Mouse (Mus musculus) cerebellum, postnatal 36 days (tissue): ENCODE measurements around the gene Elmo1.

Experiments used
- DNase-seq, 2 experiments: peaks; one replicate each; pipeline ENCODE4 v3.0.0; 2021 to 2022; ENCODE audit warnings: mixed read lengths in 2 of 2

The Elmo1 gene

DNA sequence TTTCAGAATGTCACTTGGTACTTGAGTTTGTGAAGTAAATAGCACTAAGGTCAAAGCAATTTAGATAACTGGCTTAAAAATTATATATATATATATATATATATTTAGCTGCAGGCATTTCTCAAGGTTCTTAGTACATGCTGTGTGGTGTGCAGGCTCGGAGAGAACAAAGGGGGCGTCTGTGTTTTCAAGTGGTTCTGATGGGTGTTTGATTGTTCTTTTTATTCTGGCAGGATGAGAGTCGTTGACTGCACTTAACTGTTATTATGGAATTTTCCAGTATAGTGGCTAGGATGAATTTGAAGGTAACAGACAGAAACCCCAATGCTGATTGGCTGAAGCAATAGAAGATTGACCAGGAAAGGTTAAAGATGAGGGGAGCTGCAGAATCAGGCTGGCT is 33.6 kb downstream of the Elmo1 start:
- no peak for DNase-seq

- DNase-seq: no peak
Observed at GRCm38 (mm10) chr13:20124965-20125364, 34.6 kb downstream of the Elmo1 start.

- no peak for DNase-seq
Observed at GRCm38 (mm10) chr13:20125845-20126244, 35.4 kb downstream of the Elmo1 start.

DNA sequence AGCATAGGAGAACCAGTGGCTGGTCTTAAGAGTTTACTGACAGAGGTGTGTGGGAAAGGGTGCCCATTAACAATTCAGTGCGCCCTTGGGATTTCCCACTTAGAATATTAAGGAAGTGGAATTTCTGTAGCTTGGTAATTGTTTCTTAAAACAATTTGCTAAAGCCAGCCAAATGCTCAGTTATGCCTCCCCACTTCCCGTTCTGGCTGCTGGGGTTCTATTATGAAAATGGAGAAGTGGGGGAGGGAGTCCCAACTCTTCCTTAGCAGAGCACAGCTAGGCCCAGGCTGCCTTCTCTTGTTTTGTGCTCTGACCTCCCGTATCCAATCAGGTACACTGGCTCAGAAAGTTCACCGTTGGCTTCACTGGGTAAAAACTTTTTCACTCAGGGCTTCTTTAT is 37.2 kb downstream of the Elmo1 start:
- no peak for DNase-seq

DNA sequence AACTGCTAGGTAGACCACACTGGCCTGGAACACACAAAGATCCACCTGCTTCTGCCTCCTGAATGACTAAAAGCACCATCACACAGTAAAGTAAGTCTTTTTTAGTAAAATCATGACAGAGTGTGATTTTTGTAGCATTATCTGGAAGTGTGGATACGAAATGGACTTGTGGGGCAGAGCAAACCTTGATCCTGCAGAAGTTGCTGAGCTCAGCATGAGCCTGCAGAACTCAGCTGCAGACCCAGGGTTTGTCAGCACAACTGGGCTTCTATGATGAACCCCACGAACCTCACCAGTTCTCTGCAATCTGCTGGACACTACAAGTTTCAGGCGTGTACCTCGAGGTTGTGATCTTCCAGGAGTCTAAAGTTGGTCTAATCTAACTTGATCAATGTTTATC is 37.7 kb downstream of the Elmo1 start:
- no peak for DNase-seq

DNA sequence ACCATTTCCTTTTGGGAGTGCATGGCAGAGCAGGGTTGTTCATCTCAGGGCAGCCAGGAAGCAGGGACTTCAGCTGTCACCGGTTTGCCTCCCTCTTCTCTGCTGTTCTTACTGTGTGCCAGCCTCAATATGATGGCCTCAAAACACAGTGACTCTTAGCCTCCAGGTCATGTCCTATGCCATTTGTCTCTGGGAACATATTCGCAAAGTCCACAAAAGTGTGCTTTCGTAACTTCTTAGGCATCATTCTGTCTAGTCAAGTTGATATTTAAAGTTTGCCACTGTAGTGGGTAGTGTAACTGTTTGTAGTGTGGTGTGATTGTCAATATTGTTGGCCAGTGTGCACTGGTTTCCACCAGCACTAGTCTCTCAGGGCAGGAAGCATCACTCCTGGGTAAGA is 40.3 kb downstream of the Elmo1 start:
- DNase-seq: no peak

DNA sequence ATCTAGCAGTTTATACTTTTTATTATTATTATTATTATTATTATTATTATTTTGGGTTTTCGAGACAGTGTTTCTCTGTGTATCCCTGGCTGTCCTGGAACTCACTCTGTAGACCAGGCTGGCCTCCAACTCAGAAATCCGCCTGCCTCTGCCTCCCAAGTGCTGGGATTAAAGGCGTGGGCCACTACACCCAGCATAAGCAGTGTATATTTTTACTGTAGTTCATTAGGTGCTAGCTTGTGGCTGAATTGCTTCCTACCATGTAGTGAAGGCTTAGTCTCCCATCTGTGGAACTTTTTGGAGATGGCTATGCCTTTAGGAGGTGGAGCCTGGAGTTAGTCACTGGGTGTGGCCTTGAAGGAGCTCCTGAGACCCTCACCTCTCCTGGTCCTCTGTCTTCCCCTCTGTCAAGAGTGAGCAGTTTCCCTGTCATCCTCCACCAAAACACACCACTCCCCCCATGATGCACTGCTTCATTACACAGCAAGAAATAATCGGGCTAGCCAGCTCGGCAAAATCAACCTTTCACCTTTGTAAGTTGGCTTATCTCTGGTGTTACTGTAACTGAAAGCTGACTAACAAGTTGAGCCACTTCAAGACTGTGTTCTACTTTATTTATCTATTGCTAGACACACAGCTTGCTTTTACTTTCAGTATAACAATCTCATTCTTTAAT is 41.1 kb downstream of the Elmo1 start:
- DNase-seq: no peak

DNA sequence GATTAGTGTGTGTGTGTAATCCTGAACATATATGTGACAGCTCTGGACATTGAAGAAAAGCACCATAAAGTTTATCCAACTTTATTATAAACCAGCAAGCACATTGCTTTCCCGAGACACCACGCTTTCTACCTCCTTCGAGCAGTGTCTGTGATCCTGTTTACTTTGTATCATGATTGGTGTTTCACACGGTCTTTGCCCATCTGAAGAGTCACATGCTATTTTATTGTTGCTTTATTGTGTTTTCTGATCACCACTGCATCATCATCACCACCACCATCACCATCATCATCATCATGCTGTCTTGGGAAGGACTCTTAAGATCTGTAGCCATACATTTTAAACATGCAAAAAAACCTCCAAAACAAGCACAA is 41.6 kb downstream of the Elmo1 start:
- no peak for DNase-seq

DNA sequence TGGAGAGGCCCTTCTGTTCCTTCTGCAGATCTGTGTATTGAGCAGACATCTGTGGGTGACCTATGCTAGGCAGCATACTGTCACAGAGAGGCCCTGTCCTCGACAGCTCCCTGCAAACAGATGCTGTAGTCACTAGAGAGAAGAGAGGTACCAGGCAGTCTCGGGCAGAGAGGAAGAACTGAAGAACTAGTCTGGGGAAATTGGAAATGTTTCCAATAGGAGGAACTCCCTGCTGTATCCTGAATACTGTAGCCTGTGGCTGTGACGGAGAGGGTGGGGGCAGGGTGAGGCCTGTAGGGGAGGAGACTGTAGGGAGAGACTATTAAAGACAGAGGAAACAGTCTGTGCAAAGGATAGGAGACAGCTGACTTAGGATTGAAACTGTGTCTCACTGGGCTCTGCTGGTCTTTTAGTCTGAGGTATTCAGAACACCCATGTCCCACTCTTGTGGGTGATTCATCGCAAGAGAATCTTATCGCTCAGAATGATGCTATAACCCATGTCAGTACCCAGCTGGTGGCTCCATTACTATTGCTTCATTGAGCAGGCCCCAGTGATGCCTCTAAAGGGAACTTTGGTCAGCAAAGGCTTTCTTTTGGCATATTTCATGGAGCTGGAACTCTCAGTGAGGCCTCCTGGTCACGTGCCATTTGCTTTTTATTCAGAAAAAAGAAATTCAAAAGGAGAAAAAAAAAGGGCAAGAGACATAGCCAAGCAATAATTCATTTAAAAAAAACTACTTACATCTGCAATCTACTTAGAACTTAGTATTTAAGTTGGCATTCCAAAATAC is 43.4 kb downstream of the Elmo1 start:
- no peak for DNase-seq

DNA sequence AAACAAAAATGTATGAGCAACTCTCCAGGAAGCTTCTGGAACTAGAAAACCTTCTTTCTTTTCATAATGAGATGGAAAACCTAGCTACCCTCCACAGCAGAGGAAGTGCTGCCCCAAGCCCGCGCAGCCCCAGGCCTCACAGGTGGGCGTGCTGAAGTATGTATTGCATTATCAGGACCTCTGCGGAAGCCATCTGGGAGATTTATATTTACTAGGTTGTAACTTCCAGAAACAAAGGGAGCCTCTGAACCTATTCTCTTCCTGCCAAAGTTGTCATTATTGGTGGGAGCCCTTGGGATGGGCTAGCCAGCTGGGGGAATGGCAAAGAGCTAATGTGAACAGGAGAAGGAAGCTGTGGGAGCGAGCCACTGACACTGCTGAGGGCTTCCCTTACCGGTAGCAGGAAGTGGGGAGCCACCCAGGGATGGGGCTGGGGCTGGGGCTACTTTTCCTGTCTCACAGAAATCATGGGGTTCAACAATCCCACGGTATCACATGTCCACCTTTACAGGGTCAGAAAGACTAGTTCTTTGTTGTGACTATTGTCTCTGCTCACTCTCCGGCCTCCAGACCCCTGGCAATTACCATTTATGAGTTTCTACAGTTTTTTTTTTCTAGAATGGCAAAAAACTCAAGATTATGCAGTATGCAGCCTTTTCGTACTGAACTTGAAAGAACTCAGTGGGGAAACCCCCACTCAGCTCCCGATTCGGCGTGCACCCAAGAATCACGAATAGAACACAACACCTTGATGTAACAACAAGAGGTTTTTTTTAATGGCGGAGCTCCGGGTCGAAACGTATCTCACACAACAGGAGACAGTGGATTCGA is 44.2 kb downstream of the Elmo1 start:
- no peak for DNase-seq

GRCm38 (mm10) chr13:20136753-20137152 is 46.4 kb downstream of the Elmo1 start:
- no peak for DNase-seq

DNA sequence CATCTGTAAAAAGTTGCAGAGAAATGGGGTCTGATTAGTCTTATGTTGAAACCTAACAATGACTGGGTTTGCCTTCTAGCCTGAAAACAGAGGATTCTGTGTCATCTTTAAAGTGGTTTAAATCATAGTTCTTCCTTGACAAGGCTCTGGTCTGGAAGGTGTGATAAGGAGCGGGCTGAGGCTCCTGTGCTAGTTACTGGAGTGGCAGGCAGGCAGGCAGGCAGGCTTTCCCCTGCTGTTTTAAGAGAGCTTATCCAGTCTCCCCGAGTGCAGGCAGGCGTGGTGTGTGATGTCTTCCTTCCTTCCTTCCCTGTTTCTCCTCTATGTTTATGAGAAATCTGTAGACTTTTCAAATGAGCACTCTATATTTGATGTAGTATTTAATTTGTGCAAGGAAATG is 48.1 kb downstream of the Elmo1 start:
- no peak for DNase-seq

GRCm38 (mm10) chr13:20139060-20139459 is 48.7 kb downstream of the Elmo1 start:
- no peak for DNase-seq

- DNase-seq: no peak
Observed at GRCm38 (mm10) chr13:20139825-20140665, 49.6 kb downstream of the Elmo1 start.

- no peak for DNase-seq
Observed at GRCm38 (mm10) chr13:20142637-20143036, 52.2 kb downstream of the Elmo1 start.

- DNase-seq: no peak
Observed at GRCm38 (mm10) chr13:20146848-20147247, 56.5 kb downstream of the Elmo1 start.

DNA sequence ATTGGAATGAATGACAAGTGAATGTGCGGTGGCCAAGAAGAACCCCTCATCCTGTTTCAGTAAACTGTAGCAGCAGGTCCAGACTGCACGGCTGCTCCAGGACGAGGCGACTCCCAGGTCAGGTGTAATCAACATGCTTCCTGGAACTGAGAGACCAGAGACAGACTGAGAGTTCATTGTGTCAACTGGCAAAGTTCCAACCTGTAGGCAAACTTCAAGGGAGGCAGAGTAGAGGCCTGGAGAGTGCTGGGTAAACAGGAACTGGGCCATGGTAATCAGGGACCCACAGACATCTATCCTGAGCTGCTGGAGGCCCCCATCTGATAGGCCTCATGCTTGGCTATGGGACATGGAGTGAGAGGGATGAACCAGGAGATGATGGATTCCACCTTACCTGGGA is 57.3 kb downstream of the Elmo1 start:
- DNase-seq: no peak

DNA sequence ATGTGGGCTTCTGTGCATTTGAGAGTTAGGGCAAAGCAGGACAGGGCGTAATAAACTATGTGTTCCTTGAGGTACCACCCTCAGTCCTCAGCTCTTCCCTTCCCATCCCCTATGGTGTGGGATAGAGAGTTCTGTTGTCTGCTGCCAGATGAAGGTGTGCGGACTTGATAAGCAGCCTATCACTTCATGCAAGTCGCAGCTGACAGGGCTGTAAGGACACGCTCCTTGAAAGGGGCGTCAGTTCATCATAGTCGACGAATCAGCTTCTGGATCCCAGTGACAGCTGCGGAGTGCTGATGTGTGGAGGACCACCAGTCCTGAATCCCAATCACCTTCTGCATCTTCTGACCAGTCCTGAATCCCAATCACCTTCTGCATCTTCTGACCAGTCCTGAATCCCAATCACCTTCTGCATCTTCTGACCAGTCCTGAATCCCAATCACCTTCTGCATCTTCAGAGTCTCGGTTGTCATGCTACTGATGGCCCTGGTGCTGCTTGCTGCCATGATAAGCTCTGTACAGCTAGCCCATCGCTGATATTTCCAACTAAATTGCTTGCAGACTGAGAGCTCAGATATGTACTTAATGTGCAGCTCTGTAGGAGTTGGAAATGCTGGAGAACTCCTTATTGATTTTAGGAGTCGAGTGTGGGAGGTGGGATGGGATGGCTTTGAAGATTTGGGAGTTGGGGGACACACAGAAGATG is 59.9 kb downstream of the Elmo1 start:
- no peak for DNase-seq

DNA sequence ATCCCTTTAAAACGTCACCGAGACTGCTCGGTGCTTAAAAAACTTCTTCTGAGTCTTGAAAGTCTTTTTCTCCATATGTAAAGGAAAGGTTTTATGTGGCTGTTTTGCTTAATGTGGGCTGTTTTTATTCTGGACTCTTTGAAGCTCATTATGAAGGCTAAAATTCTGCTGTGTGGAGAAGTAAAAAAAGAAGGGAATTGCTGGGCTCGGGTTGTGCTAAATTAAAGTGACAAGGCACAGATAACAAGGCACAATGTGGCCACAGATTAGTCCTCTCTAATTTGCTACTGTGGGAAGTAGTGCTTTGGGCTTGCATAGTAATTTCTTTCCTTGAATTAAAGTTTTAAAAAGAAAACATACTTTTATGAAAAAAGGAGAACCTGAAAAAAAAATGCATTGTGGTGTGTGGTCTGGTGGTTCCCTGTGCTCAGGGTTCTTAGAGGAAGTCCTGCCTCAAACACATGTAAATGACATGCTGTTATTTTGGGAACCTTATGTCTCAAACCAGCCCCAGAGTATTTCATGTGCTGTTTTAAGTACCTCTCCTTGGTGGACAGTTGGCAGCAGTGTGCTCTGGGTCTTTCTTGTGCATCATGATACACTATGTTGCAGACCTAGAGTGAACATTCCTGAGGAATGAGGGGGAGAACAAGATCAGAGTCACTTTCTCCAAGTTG is 61.0 kb downstream of the Elmo1 start:
- DNase-seq: no peak

GRCm38 (mm10) chr13:20157059-20157458 is 66.7 kb downstream of the Elmo1 start:
- no peak for DNase-seq

DNA sequence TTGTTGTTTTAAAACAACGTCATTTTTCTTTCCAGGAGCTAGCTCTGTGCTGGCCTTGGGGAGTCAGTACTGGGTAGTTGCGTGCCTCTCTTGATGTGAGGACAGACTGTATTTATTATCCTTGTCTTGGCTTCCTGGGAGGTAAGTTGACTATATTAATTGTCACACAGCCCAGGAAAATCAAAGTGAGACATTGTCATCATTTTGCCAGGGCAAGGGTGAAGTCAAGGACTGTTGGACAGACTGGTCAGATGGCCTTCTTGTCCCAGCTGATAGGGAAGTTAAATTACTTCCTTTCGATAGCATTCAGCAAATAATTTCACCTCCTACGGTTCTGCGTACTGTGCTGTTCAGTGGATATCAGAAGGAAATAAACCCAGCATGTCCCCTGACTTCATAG is 67.1 kb downstream of the Elmo1 start:
- DNase-seq: no peak
